Mouse (Mus musculus) gastrocnemius, adult 18-20 months (tissue): Measurements from ENCODE around the gene Tjp2. TPM values are rescaled to one million over a fixed set of nuclear protein-coding genes. Genes with fewer than 3 reads are reported as not detected.
"Not testable (repeated sequence)": the region's sequence is repeated elsewhere in the genome, so short reads cannot be mapped to it uniquely, and the experiment has no call there.

ENCODE experiments used
- DNase-seq: peaks from one replicate; pipeline ENCODE4 v3.0.0; 2021; ENCODE audit warnings: low spot score
- total RNA-seq, 2 experiments: library from RNA; stranded (reverse); gene quantifications; 2 replicates each; pipeline ENCODE4 v1.2.3; 2021

Gene Tjp2
- total RNA-seq, 2 experiments from 2014 or later, result 2.9 to 5.2 TPM

DNA sequence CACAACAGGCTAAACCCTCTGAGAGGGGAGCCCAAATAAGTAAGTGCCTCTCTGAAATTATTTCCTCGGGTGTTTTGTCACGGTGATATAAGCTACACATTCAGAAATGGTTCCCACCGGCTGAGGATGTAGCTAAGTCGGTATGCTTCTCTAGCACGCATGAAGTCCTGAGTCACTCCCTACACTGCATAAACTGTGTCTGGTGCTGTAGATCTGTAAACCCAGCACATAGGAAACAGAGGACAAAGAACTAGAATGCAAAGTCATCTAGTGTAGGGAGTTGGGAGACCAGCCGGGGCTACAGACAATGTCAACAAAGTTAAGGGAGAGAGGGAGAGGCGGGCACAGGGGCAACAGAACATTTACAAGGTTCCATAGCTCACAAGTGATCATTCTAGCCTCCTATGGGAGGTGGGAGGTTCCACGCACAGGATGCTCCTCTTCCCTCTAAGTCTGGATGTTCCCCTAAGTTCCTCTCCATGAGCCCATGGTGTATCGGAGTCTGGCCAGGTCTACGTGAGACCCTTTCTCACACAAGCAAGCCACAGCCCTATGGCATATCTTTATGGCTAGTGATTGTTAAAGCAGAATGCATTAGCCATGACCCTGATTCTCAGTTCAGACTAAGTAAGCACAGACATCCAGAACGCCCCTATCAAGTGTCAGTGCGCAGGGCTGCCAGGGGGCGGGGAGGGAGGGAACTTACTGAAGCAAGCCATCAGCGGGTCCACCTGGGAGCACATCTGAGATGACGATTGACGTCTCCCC lies 90.5 kb downstream of the Tjp2 start:
- DNase-seq, result peak; percentile 38

DNA sequence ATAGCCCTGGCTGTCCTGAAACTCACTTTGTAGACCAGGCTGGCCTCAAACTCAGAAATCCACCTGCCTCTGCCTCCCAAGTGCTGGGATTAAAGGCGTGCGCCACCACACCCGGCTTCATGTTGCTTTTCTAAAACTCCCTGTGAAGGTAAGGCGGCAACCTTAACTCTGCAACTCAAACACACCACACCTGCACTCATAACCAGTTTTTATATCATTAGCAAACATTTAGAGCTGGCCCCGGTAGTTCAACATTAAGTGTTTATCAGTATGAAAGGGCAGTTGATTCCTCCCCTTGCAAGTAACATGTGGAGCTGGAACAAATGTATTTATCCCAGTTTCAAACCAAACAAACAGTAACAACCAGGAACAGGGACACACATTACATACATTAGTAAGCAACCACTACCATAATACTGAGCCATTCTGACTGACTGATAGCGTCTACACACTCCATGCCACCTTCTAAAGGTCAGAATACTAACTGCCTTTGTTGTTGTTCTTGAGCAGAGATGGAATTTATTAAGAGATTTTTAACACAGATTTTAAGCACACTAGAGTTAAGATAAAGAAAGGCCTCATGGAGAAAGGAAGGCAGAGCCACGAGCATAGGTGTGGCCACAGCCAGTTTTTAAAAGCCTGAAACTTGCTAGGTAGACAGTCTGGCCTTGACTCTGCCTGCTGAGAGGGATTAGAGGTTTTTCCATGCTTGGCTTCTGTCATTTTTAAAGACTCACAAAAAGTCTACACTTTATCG lies 101.1 kb downstream of the Tjp2 start:
- no peak for DNase-seq

DNA sequence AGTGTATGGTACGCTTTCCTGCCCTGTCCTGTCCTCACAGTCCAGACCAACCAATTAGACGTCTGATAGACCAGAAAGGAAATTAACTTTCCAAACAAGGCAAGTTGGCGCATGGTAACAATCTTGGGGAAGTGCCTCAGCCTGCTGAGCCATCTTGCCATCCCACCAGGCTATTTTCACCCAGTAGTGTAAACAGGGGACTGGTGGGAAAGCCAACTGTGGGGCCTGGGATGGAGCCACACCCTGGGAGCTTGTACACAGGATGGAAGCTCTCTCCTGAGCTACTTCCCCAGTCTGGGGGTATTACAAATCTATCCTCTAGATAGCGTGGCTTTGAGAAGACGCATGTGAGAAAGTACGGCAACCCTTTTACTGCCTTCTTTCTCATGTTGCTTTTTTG lies 101.7 kb downstream of the Tjp2 start:
- no peak for DNase-seq

DNA sequence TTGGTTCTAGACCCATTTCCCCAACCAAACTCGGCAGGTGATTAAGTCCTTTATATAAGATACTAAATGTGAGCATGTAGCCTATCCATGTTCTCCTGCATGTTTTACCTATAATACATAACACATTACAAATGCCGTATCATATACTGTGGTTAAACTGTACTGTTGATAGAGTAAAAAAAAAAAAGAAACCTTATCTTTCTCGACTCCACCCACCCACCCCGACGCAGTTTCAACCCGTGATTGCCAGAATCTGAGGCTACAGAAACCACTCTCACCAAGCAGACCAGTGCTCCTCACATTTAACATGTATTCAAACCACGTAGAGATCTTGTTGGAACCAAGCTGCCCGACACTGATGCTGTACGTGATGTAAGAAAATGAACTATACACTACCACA lies 102.2 kb downstream of the Tjp2 start:
- DNase-seq, result no peak

DNA sequence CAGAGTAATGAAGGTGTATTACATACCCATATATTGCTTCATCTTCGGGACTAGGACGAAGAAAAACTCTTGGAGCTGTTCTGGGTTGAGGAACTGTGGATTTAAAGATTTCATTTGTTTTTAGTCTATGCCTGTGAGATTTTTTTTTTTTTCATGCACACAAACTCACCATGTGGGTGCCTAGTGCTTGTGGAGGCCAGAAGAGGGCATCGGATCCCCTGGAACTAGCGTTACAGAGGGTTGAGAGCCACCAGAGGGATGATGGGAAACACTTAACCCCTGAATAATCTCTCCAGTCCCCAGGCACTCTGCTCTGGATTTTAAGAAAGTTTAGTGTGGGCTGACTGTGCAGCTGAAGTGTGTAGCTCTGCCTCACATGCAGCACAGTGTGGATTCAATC lies 104.0 kb downstream of the Tjp2 start:
- DNase-seq, result no peak

DNA sequence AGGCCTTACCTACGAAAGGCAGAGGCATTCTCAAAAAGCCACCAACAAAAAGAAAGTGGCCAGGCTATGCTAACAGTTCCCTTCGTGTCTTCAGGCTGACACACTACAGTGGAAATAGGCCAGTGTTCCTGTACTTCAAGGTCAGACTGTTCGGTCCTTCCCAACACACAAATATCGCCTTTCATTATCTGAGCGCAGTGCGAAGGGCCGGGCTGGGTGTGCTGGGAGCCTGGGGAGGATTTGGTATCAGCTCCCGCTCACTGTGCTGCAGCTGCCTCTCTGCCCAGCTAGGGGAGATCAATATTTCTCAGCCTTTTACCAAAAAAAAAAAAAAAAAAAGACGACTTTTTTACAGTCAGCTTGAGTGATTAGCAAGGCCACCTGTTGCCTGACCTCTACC lies 106.1 kb downstream of the Tjp2 start:
- no peak for DNase-seq

DNA sequence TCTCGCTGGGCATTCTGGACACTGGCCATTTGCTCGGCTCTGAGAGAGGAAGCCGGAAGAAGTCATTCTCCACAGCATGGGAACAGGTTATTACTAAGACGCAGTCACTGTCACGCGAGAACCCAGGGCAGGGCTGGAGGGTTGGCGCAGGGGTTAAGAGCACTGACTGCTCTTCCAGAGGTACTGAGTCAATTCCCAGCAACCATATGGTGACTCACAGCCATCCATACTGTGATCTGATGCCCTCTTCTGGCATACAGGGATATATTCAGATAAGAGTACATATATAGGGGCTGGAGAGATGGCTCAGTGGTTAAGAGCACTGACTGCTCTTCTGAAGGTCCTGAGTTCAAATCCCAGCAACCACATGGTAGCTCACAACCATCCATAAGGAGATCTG lies 113.2 kb downstream of the Tjp2 start:
- no peak for DNase-seq

DNA sequence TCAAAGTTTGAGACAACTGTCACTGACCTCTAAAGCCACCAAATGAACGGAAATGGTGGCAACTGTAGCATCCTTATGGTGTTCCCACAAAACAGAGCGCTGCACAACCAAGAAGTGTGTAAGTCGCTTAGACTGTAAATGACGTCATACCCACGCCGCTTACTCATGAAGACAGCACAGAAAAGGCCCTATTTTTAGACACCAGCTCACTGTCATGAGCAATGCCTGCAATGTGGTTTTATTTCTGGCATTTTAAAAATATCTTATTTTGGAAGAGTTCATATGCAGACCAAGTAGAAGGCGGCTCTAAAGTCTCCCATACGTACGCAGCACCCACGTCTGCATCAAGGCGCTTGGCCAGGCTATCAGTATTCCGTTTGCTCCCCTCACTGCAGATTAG lies 117.1 kb downstream of the Tjp2 start:
- DNase-seq, result no peak

DNA sequence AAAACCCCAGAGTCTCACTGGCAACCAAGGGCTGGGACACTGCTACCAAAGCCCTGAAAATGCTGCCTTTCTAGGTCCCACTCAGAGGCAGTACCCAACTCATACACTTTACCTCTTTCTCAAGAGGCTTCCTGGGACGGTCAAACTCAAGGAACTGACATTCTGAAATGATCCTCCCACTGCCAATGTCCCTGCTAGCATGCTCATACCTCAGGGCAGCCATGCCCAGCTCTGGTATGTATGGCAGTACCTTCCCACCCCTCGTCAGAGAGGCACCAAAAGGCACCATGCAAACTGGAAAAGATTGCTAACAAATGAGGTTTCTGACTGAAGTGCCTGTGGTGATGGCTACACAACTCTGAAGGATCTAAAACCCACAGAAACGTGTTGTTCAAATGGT lies 121.0 kb downstream of the Tjp2 start:
- DNase-seq, result no peak

DNA sequence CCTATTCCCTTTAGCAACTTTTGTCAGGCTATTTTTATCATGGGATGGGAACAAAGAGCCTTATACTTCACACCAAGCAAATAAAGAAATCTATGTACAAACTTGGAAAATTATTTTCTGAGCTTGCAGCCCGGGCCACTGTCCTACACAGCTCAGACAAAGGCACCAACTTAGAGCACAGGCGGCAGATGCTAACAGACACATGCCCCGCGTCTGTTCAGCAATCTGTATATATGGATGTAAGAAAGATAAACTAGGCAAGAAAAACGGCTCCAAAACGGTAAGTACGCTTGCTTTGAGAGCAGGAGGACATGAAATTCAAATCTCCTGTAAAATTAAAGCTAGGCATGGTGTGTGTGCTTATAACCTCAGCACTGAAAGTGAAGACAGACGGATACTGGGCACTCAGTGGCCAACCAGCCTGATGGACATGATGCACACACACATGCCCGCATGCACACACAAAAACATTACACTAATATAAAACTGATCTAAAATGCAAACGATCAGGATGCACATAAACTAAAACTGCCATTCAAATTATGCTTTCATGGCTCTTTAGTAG lies 122.2 kb downstream of the Tjp2 start:
- DNase-seq, result no peak

DNA sequence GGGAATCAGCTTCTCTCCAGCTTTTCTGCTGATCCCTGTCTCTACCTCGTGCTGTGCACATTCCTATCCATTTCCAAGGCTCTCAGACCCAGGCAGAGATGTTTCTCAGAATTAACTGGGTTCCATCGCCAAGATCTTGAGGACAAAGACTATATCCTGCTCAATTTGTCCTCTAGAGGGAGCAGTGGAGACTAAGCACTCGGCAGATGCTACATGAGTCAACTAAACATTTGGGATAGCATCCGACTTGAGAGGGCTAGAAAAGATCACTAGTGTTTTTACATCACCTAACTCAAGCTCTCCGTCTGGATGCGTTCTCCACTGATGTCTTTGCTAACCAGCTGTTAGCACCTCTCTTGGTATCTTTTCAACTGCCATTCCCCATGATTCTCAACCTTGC lies 123.6 kb downstream of the Tjp2 start:
- peak; percentile 9 for DNase-seq

DNA sequence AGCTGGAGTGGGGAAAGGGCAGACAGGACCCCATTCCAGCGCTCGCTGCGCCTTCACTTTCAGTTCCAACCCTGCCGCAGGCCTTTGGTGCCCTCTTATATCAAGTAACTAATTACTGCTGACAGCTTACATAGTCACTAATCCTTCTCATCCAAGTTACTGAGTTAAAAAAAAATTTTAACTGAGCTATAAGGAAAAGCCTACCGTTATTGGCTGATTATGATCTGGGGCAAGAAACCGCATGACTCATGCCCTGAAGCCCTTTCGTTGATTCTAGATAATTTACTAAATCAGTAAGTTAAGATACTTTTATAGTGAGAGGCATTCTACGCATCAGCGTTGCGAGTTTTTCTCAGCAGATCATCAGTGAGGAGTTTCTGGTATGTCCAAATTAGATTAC lies 126.1 kb downstream of the Tjp2 start:
- no peak for DNase-seq

DNA sequence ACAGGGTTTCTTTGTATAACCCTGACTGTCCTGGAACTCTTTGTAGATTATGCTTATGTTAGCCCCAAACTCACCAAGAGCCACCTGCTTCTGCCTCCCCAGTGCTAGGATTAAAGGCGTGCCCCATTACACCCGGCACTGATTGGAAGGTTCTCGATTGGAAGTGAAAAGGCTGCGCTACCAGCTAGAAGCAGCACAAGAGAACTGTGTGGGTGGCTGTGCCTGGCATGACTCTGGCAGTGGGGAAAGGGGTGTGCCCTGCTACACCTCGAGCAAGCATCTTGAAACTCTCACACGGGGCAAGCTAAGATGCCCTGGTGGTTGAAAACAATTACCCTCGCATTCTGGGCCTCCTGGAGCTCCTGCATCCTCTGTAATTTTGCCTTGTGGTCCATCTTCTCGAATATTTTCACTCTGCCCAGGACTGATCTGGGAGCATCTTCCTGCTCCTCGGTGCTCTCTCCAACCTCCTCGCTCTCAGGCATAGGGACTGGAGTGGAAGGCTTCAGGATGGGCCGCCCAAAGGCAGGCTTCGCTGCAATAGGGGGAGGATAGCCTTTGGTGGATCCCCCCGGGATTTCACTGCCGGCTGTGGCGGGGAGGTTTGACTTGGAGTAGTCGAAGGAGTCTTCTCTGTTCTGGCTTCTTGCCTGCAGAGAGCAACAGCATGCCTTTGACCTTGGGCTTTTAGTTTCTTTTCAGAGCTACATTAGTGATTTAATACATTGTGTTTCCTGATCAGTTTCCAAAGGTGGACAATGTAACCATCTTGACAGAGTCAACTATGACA lies 127.0 kb downstream of the Tjp2 start:
- DNase-seq, result no peak

DNA sequence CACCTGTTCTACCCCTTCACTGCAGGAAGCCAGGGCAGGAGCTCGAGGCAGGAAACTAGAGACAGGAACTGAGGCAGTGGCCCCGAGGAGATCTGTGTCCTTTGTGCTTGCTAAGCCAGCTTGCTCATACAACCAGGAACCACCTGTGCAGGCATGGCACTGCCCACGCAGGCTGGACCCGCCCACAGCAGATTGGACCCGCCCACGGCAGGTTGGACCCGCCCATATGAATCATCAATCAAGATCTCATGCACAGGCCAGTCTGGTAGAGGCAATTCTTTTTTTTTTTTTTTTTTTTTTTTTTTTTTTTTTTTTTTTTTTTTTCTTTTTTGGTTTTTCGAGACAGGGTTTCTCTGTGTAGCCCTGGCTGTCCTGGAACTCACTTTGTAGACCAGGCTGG lies 132.8 kb downstream of the Tjp2 start:
- not testable (repeated sequence) for DNase-seq

DNA sequence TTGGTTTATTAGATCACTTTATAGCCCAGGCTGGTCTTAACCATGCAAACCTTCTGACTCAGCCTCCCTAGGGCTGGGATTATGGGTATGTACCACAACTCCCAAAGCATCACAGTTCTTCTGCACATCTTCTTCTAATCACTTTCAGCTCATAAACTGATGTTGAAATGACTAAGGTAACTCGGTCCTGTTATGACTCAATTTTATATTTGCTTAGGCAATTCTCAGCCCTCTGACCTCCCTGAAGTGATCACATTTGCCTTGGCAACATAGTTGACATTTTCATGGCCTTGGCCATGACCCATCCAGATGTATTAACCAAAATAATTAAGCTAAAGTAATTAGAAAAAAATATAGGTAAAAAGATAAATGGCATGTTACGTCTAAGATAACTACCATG lies 134.5 kb downstream of the Tjp2 start:
- no peak for DNase-seq

DNA sequence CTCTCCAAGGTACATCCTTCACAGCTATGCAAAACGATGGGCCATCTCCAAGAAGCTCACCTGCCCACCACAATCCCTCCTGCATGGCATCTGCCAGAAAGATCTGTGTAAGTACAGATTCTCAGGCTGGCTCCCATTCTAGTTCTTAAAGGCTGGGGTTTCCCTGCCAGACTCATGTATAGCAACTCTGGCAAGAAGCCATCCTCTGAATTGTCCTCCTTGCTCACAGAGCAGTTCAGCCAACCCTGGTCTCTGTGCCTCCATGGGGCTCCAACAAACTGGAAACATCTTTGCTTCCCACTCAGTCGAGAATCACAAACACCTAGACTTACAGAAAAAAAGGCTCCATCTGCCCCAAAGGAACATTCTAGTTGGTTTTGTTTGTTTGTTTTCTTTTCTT lies 139.5 kb downstream of the Tjp2 start:
- no peak for DNase-seq

DNA sequence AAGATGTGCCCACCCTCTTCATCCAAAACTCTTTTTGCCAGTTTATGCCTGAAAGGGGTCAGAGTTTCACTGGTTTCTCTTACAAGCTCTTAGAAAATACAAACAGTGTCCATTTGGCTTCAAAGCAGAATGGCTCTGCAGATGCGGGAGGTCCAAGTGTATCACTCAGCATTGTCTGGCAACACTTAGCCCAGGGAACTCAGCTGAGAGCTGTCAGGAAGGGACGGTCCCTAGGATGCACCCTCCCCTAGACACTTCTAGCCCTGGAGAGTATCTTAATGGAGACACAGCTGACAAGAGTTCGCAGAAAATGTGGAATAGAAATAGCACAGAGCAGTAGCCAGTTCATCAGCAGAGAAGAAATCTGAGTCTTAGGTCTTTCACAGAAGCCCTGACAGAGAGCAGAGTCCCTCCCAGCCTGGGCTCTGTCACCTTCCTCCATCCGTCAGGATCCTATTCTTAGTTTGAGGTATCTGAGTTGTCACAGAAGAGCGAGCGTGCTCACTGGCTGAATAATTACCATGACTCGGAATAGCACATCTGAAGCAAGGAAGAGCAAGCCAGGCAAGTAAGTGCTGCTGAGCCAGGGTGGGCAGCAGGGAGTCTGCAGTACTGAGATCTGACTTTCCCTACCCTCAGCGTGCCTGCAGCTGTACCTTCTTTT lies 144.3 kb downstream of the Tjp2 start:
- DNase-seq, result no peak

DNA sequence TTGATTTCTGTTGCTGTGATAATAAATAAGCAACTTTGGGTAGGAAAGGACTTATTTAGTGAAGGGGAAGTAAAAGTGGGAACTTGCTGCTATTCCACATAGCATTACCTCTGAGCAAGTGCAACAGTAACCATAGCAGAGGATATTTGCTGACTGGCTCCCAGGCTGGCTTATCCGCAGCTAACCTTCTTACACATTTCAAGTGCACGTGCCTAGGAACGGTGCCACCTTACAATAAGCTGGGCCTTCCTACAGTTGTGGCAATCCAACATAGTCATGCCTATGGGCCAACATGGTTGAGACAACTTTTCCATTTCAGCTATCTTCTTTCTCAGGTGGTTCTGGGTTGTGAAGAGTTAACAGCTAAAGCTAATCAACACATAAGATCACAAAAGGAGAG lies 147.2 kb downstream of the Tjp2 start:
- DNase-seq, result no peak

DNA sequence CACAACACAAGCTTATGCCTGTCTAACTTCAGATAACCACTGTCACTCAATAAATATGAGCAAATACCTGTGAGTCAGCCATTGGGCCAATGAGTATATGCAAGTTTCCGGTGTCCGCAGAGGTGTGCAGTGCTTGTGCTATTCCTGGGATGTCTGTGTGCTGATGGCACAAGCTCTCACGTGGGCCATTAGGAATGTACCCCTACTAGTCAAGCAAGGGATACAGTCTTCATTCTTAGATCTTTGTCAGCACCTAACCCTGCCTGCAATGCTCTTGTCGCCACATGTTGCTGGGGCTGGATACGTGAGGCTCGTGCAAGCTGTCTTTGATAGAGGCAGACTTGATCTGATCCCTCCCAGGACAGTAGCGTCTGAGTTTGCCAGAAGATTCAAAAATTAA lies 148.3 kb downstream of the Tjp2 start:
- no peak for DNase-seq

DNA sequence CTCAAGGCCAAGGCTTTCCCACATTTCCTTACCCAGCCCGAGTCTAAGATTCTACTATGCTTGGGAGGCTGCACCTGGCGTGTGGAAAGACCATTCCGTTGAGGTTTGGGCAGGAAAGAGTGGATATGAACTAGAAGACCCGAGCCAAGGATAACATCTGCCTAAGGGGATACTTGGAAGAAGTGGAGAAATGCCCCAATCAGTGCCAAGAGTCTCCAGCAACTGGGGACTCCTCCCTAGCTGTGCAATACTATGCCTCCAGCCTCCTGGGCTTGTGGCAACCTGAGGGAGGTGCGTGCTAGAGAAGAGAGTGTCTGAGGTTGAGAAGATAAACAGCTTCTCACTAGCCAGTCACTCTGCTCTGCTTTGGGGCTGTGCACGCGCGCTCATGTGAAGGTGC lies 148.9 kb downstream of the Tjp2 start:
- DNase-seq, result no peak

DNA sequence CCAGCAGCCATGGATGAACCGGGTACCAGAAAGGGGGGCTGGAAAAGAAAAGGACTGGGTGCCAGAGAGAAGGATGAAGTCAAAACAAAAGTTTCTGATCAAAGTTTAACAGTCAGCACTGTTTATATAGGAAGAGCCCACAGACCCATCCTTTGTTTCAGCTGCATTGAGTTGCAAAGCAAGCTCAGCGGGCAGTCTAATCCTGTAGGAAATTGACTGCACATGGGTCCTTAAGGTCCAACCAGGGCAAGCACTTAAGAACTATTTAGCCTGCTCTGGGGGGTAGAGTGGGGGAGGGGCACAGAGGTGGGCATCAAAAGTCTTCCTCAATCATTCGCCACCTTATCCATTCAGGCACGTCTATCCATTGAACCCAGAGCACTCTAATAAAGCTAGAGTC lies 151.7 kb downstream of the Tjp2 start:
- no peak for DNase-seq
